Mouse (Mus musculus) cerebellum, adult 2 months (tissue): ENCODE results near the gene P2rx4.

Experiments
- CTCF ChIP-seq: fragments of 200-500 bp; IDR thresholded peaks from 2 replicates; pipeline ENCODE4 v1.5.1; 2011; ENCODE audit warnings: low read depth, mild to moderate bottlenecking, control low read depth, low read length, moderate library complexity, borderline replicate concordance; ENCODE audit not compliant: insufficient read depth
- POLR2A ChIP-seq: fragments of 200-500 bp; IDR thresholded peaks from 2 replicates; pipeline ENCODE4 v1.6.1; 2011; ENCODE audit warnings: low read length, control low read depth, borderline replicate concordance; ENCODE audit not compliant: insufficient read depth

DNA sequence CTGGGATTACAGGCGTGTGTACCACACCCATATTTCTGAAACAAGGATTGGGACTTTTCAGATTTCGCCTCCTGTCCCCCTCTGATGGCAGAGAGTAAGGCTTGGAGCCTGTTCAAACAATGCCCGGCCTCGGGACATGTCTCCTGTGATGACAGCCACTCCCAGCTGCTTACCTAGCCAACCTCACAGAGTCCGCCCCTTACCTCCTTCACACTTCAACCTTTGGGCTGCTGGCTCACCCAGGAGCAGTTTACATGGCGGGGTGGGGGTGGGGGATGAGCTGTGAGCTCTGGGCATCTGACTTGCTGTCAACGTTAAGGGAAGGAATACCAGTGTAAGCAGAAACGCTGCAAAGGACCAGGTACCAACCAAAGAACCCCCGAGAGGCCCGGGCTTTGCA, 23.4 kb downstream of the P2rx4 start:
- TF ChIP-seq CTCF: no peak
- TF ChIP-seq POLR2A: no peak
